Mouse (Mus musculus): ENCODE measurements around the gene Edrf1. TPM values are rescaled to one million over a fixed set of nuclear protein-coding genes. Genes with fewer than 3 reads are reported as not detected.
"Not testable (repeated sequence)": the region's sequence is repeated elsewhere in the genome, so short reads cannot be mapped to it uniquely, and the experiment has no call there.

Edrf1 gene
- polyA plus RNA-seq, 1 experiment from 2014 or later, result 14.3 TPM

- ATAC-seq (replicated peaks; ENCODE audit: low FRiP score, low read depth), result no peak
- WGBS, result 73% methylated on average over 9 of the region's 9 CpGs
- peak; percentile 48 for TF ChIP-seq CTCF (IDR thresholded peaks at IDR 0.05; ENCODE audit: low read depth)
These were observed 38.7 kb downstream of the Edrf1 start for GRCm38 (mm10) chr7:133676002-133676401.

GRCm38 (mm10) chr7:133678716-133679115 is 41.4 kb downstream of the Edrf1 start:
- Histone ChIP-seq H3K27ac (no peak overlapping the region), H3K9ac (ENCODE audit: low read depth, low read length) (no peak overlapping the region), H3K4me3 (replicated peaks; ENCODE audit: low read depth, low read length) (no peak overlapping the region), H3K4me1 (replicated peaks; ENCODE audit: insufficient read depth, low read length) (no peaks in the 10 kb centered on the region), H3K4me2 (ENCODE audit: low read length) (no peak overlapping the region), H3K27me3 (ENCODE audit: insufficient read depth, low read length) (no peaks in the 10 kb centered on the region), H3K36me3 (ENCODE audit: insufficient read depth, low read length) (no peaks in the 10 kb centered on the region), H3K9me3 (replicated peaks; ENCODE audit: low read length) (no peaks in the 10 kb centered on the region)
- no peak for ATAC-seq (replicated peaks; ENCODE audit: low FRiP score, low read depth)
- DNase-seq (ENCODE audit: low spot score), result no peak
- TF ChIP-seq CTCF (IDR thresholded peaks at IDR 0.05; ENCODE audit: low read depth), result no peak
- 92% methylated on average over 8 of the region's 8 CpGs for WGBS

More at GRCm38 (mm10) chr7:133676002-133676401, 38.7 kb downstream of the Edrf1 start:
- Histone ChIP-seq H3K27me3 (ENCODE audit: insufficient read depth, low read length) (no peaks in the 10 kb centered on the region), H3K27ac (no peak overlapping the region), H3K4me3 (replicated peaks; ENCODE audit: low read depth, low read length) (no peak overlapping the region), H3K4me1 (replicated peaks; ENCODE audit: insufficient read depth, low read length) (no peaks in the 10 kb centered on the region), H3K9me3 (replicated peaks; ENCODE audit: low read length) (no peaks in the 10 kb centered on the region), H3K9ac (ENCODE audit: low read depth, low read length) (no peak overlapping the region), H3K36me3 (ENCODE audit: insufficient read depth, low read length) (peaks cover 19% of the 10 kb centered on the region), H3K4me2 (ENCODE audit: low read length) (no peak overlapping the region)
- peak; percentile 31 for DNase-seq (ENCODE audit: low spot score)

GRCm38 (mm10) chr7:133679439-133679838 is 42.1 kb downstream of the Edrf1 start:
- Histone ChIP-seq H3K4me1 (replicated peaks; ENCODE audit: insufficient read depth, low read length) (no peaks in the 10 kb centered on the region), H3K27me3 (ENCODE audit: insufficient read depth, low read length) (no peaks in the 10 kb centered on the region), H3K9ac (ENCODE audit: low read depth, low read length) (no peak overlapping the region), H3K36me3 (ENCODE audit: insufficient read depth, low read length) (no peaks in the 10 kb centered on the region), H3K4me2 (ENCODE audit: low read length) (no peak overlapping the region), H3K27ac (no peak overlapping the region), H3K9me3 (replicated peaks; ENCODE audit: low read length) (no peaks in the 10 kb centered on the region), H3K4me3 (replicated peaks; ENCODE audit: low read depth, low read length) (no peak overlapping the region)
- 57% methylated on average over 4 of the region's 4 CpGs for WGBS
- DNase-seq (ENCODE audit: low spot score) (no peak), ATAC-seq (replicated peaks; ENCODE audit: low FRiP score, low read depth) (no peak)
- no peak for TF ChIP-seq CTCF (IDR thresholded peaks at IDR 0.05; ENCODE audit: low read depth)

- DNase-seq (ENCODE audit: low spot score) (no peak), ATAC-seq (replicated peaks; ENCODE audit: low FRiP score, low read depth) (no peak)
- Histone ChIP-seq H3K4me1 (replicated peaks; ENCODE audit: insufficient read depth, low read length) (no peaks in the 10 kb centered on the region), H3K4me3 (replicated peaks; ENCODE audit: low read depth, low read length) (no peak within 1 kb of the TSS), H3K27me3 (ENCODE audit: insufficient read depth, low read length) (no peaks in the 10 kb centered on the region), H3K9me3 (replicated peaks; ENCODE audit: low read length) (no peaks in the 10 kb centered on the region), H3K9ac (ENCODE audit: low read depth, low read length) (no peak within 1 kb of the TSS), H3K27ac (no peak within 1 kb of the TSS), H3K4me2 (ENCODE audit: low read length) (no peak within 1 kb of the TSS), H3K36me3 (ENCODE audit: insufficient read depth, low read length) (no peaks in the 10 kb centered on the region)
- TF ChIP-seq CTCF (IDR thresholded peaks at IDR 0.05; ENCODE audit: low read depth), result no peak
- 75% methylated on average over 3 of the region's 3 CpGs for WGBS
These were observed 42.6 kb downstream of the Edrf1 start, which contains the start of gene Mmp21 for GRCm38 (mm10) chr7:133679961-133680360. Gene Mmp21, minus strand, starts transcription at chr7:133680061.

DNA sequence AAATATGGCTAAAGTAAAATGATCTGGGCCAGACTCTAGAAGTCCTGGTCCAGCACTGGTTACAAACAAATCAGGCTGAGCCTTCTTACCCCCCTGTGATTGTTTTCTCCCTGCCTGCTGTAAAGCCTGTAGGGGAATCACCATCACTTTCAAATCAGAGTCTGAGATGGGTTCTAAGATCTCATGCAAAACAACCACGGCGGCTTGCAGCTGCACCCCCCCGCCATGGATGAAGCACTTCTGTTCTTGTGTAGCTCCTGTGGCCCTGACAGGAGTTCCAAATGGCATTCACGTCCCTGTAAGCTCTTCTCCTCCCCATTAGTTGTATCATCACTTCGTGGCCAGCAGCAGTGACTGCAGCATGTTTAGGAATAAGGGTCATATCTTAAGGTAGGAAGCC is 46.3 kb downstream of the Edrf1 start:
- no peaks in the 10 kb centered on the region for H3K27me3 ChIP-seq (ENCODE audit: insufficient read depth, low read length)
- no peak overlapping the region for H3K4me3 ChIP-seq (replicated peaks; ENCODE audit: low read depth, low read length)
- DNase-seq (ENCODE audit: low spot score), result no peak
- ATAC-seq (replicated peaks; ENCODE audit: low FRiP score, low read depth), result no peak
- TF ChIP-seq CTCF (IDR thresholded peaks at IDR 0.05; ENCODE audit: low read depth), result no peak
- 76% methylated on average over 5 of the region's 5 CpGs for WGBS
- H3K4me1 ChIP-seq (replicated peaks; ENCODE audit: insufficient read depth, low read length), result no peaks in the 10 kb centered on the region
- H3K4me2 ChIP-seq (ENCODE audit: low read length), result no peak overlapping the region
- 0 out of 2 replicates have a peak, but pooled peaks cover 5% of the 10 kb centered on the region for H3K9me3 ChIP-seq (replicated peaks; ENCODE audit: low read length)
- H3K9ac ChIP-seq (ENCODE audit: low read depth, low read length), result no peak overlapping the region
- H3K27ac ChIP-seq, result no peak overlapping the region
- H3K36me3 ChIP-seq (ENCODE audit: insufficient read depth, low read length), result 0 out of 2 replicates have a peak, but pooled peaks cover 5% of the 10 kb centered on the region

- no peak overlapping the region for H3K4me3 ChIP-seq (replicated peaks; ENCODE audit: low read depth, low read length)
- no peak overlapping the region for H3K4me2 ChIP-seq (ENCODE audit: low read length)
- 0 out of 2 replicates have a peak, but pooled peaks cover 5% of the 10 kb centered on the region for H3K9me3 ChIP-seq (replicated peaks; ENCODE audit: low read length)
- no peaks in the 10 kb centered on the region for H3K27me3 ChIP-seq (ENCODE audit: insufficient read depth, low read length)
- DNase-seq (ENCODE audit: low spot score), result no peak
- 95% methylated on average over 5 of the region's 5 CpGs for WGBS
- no peak overlapping the region for H3K9ac ChIP-seq (ENCODE audit: low read depth, low read length)
- H3K4me1 ChIP-seq (replicated peaks; ENCODE audit: insufficient read depth, low read length), result no peaks in the 10 kb centered on the region
- no peak for ATAC-seq (replicated peaks; ENCODE audit: low FRiP score, low read depth)
- peaks cover 8% of the 10 kb centered on the region for H3K36me3 ChIP-seq (ENCODE audit: insufficient read depth, low read length)
- no peak overlapping the region for H3K27ac ChIP-seq
- TF ChIP-seq CTCF (IDR thresholded peaks at IDR 0.05; ENCODE audit: low read depth), result peak; percentile 66
These were observed 46.8 kb downstream of the Edrf1 start for GRCm38 (mm10) chr7:133684110-133684509.

- Histone ChIP-seq H3K9me3 (replicated peaks; ENCODE audit: low read length) (0 out of 2 replicates have a peak, but pooled peaks cover 5% of the 10 kb centered on the region), H3K4me3 (replicated peaks; ENCODE audit: low read depth, low read length) (no peak overlapping the region), H3K36me3 (ENCODE audit: insufficient read depth, low read length) (peaks cover 9% of the 10 kb centered on the region), H3K4me1 (replicated peaks; ENCODE audit: insufficient read depth, low read length) (no peaks in the 10 kb centered on the region), H3K27ac (no peak overlapping the region), H3K4me2 (ENCODE audit: low read length) (no peak overlapping the region), H3K9ac (ENCODE audit: low read depth, low read length) (no peak overlapping the region), H3K27me3 (ENCODE audit: insufficient read depth, low read length) (no peaks in the 10 kb centered on the region)
- TF ChIP-seq CTCF (IDR thresholded peaks at IDR 0.05; ENCODE audit: low read depth), result no peak
- DNase-seq (ENCODE audit: low spot score) (no peak), ATAC-seq (replicated peaks; ENCODE audit: low FRiP score, low read depth) (no peak)
- WGBS, result 94% methylated on average over 6 of the region's 6 CpGs
These were observed 47.4 kb downstream of the Edrf1 start for GRCm38 (mm10) chr7:133684701-133685100.

GRCm38 (mm10) chr7:133685644-133686043 is 48.3 kb downstream of the Edrf1 start:
- peaks cover 10% of the 10 kb centered on the region for H3K36me3 ChIP-seq (ENCODE audit: insufficient read depth, low read length)
- H3K4me1 ChIP-seq (replicated peaks; ENCODE audit: insufficient read depth, low read length); DNase-seq (ENCODE audit: low spot score); H3K4me2 ChIP-seq (ENCODE audit: low read length); H3K4me3 ChIP-seq (replicated peaks; ENCODE audit: low read depth, low read length); H3K9ac ChIP-seq (ENCODE audit: low read depth, low read length); H3K27me3 ChIP-seq (ENCODE audit: insufficient read depth, low read length); H3K9me3 ChIP-seq (replicated peaks; ENCODE audit: low read length); ATAC-seq (replicated peaks; ENCODE audit: low FRiP score, low read depth); H3K27ac ChIP-seq: not testable (repeated sequence)
